Mouse (Mus musculus): ENCODE measurements around the gene Sdf2. TPM values are rescaled to one million over a fixed set of nuclear protein-coding genes. Genes with fewer than 3 reads are reported as not detected.
A peak's percentile ranks its signal among the peaks of the same experiment; 100 is the strongest.

Sdf2 gene
- total and polyA plus RNA-seq, 3 experiments: 68.1 to 81.4 TPM; not detected in 1

- Histone ChIP-seq H3K27ac (ENCODE audit: control insufficient read depth, low read depth, low read length) (peak overlapping the region; percentile 25; the same call in 1 of the 2 replicates), H3K4me3 (ENCODE audit: control insufficient read depth in 1 of 2, insufficient read depth in 1 of 2, low read depth in 2 of 2, low read length in 2 of 2) (peak overlapping the region in 1 of 2 experiments; percentile 45; a peak in 3 of 4 replicates), H3K9ac (ENCODE audit: control insufficient read depth, low read depth, low read length, poor library complexity, severe bottlenecking) (peak overlapping the region; percentile 37), H3K27me3 (ENCODE audit: control insufficient read depth in 1 of 2, insufficient read depth in 2 of 2, low read length in 2 of 2) (no peaks in the 10 kb centered on the region), H3K79me2 (ENCODE audit: control insufficient read depth, insufficient read depth, low read length, poor library complexity) (peaks cover 8% of the 10 kb centered on the region), H3K4me1 (ENCODE audit: control insufficient read depth in 1 of 2, insufficient read depth in 2 of 2, low read length in 2 of 2) (peaks cover 4 to 6% of the 10 kb centered on the region in 2 experiments; a peak in 3 of 4 replicates), H3K9me3 (replicated peaks; ENCODE audit: insufficient read depth, low read length) (no peaks in the 10 kb centered on the region), H3K36me3 (ENCODE audit: control insufficient read depth in 1 of 2, insufficient read depth in 2 of 2, low read length in 2 of 2) (peaks cover 2 to 13% of the 10 kb centered on the region in 2 experiments)
- peak; percentile 60 for DNase-seq (ENCODE audit: low read depth, low spot score)
- TF ChIP-seq POLR2AphosphoS2 (IDR thresholded peaks at IDR 0.05; ENCODE audit: low read length) (no peak), POLR2A (IDR thresholded peaks at IDR 0.05; ENCODE audit: control insufficient read depth in 1 of 2, insufficient read depth in 1 of 2, low read depth in 1 of 2, low read length in 2 of 2, poor library complexity in 1 of 2) (no peak), SIN3A (IDR thresholded peaks at IDR 0.05; ENCODE audit: low read length) (peak; percentile 56; the same call in 1 of the 2 replicates), ZMIZ1 (IDR thresholded peaks at IDR 0.05; ENCODE audit: low read depth, low read length) (no peak), ZKSCAN1 (IDR thresholded peaks at IDR 0.05; ENCODE audit: low read depth, low read length) (no peak), ZNF384 (IDR thresholded peaks at IDR 0.05; ENCODE audit: low read depth, low read length) (peak; percentile 62), MYB (IDR thresholded peaks at IDR 0.05; ENCODE audit: low read depth, low read length) (no peak), MEF2A (IDR thresholded peaks at IDR 0.05; ENCODE audit: extremely low read depth, insufficient replicate concordance, low read depth, low read length, poor library complexity, severe bottlenecking) (no peak), NRF1 (IDR thresholded peaks at IDR 0.05; ENCODE audit: insufficient read depth, low read depth, low read length, poor library complexity, severe bottlenecking) (no peak), CHD2 (IDR thresholded peaks at IDR 0.05; ENCODE audit: low read length) (no peak), ETS1 (IDR thresholded peaks at IDR 0.05; ENCODE audit: low read depth, low read length) (peak; percentile 90), EP300 (IDR thresholded peaks at IDR 0.05; ENCODE audit: low read depth in 1 of 2, low read length in 2 of 2) (peak; percentile 78 to 94), MYC (IDR thresholded peaks at IDR 0.05; ENCODE audit: low read depth, low read length) (0 out of 2 replicates have a peak, but pooled peaks have one; percentile 36), GATA1 (IDR thresholded peaks at IDR 0.05; ENCODE audit: low read depth, low read length) (peak; percentile 93), BHLHE40 (IDR thresholded peaks at IDR 0.05; ENCODE audit: borderline replicate concordance, low read depth, low read length) (no peak), CTCF (IDR thresholded peaks at IDR 0.05 in 2 of 3, conservative IDR thresholded peaks at IDR 0.05 in 1 of 3; ENCODE audit: control insufficient read depth in 1 of 3, insufficient read depth in 1 of 3, low read depth in 2 of 3, low read length in 3 of 3, poor library complexity in 1 of 3, severe bottlenecking in 1 of 3) (no peak), HCFC1 (IDR thresholded peaks at IDR 0.05; ENCODE audit: low read depth, low read length) (no peak; the same call in 1 of the 2 replicates), TCF12 (IDR thresholded peaks at IDR 0.05; ENCODE audit: low read depth, low read length) (peak; percentile 47; the same call in 1 of the 2 replicates), UBTF (IDR thresholded peaks at IDR 0.05; ENCODE audit: borderline replicate concordance, insufficient read depth, low read depth, low read length) (no peak), KAT2A (conservative IDR thresholded peaks at IDR 0.05; ENCODE audit: low read depth, low read length) (no peak), GABPA (IDR thresholded peaks at IDR 0.05; ENCODE audit: low read depth, low read length) (no peak), ZC3H11A (IDR thresholded peaks at IDR 0.05; ENCODE audit: low read depth, low read length) (no peak), NELFE (IDR thresholded peaks at IDR 0.05; ENCODE audit: low read depth, low read length) (no peak), MAFK (IDR thresholded peaks at IDR 0.05; ENCODE audit: borderline replicate concordance, low read depth, low read length) (peak; percentile 16; the same call in 1 of the 2 replicates), E2F4 (IDR thresholded peaks at IDR 0.05; ENCODE audit: borderline replicate concordance, low read depth, low read length) (no peak), CHD1 (IDR thresholded peaks at IDR 0.05; ENCODE audit: low read depth, low read length) (no peak), USF1 (IDR thresholded peaks at IDR 0.05; ENCODE audit: low read depth, low read length) (no peak), POLR2AphosphoS5 (IDR thresholded peaks at IDR 0.05; ENCODE audit: borderline replicate concordance, low read depth, low read length) (no peak), MAZ (IDR thresholded peaks at IDR 0.05; ENCODE audit: low read depth, low read length) (no peak), TAL1 (IDR thresholded peaks at IDR 0.05; ENCODE audit: low read length) (no peak), RCOR1 (IDR thresholded peaks at IDR 0.05; ENCODE audit: low read depth, low read length) (peak; percentile 88), TBP (IDR thresholded peaks at IDR 0.05; ENCODE audit: low read depth, low read length) (no peak), JUND (IDR thresholded peaks at IDR 0.05; ENCODE audit: low read depth, low read length) (peak; percentile 74), ELF1 (IDR thresholded peaks at IDR 0.05; ENCODE audit: low read depth, low read length) (0 out of 2 replicates have a peak, but pooled peaks have one; percentile 24), MXI1 (IDR thresholded peaks at IDR 0.05; ENCODE audit: low read depth, low read length) (no peak), RAD21 (IDR thresholded peaks at IDR 0.05; ENCODE audit: low read depth, low read length) (no peak)
These were observed 15.1 kb downstream of the Sdf2 start for GRCm38 (mm10) chr11:78260489-78261258.
